Mouse (Mus musculus): ENCODE results near the gene Gm21836.
"Not testable (repeated sequence)": the region's sequence is repeated elsewhere in the genome, so short reads cannot be mapped to it uniquely, and the experiment has no call there.

Gm21836 gene

GRCm38 (mm10) chr9:124493693-124494092 lies at the start of gene Gm21836:
TSS of gene Gm21836 (minus strand) at chr9:124493793.
- DNase-seq (ENCODE audit: low spot score in 2 of 2) = not testable (repeated sequence)

GRCm38 (mm10) chr9:124480361-124480980 lies 13.1 kb downstream of the Gm21836 start:
- peak in 1 of 2 experiments; percentile 7 for DNase-seq (ENCODE audit: low spot score in 2 of 2)

- DNase-seq (ENCODE audit: low spot score in 2 of 2) = no peak
Measured at GRCm38 (mm10) chr9:124478081-124478480, 15.5 kb downstream of the Gm21836 start.

- no peak for DNase-seq (ENCODE audit: low spot score in 2 of 2)
Measured at GRCm38 (mm10) chr9:124476096-124476902, 17.3 kb downstream of the Gm21836 start, which contains the start of gene Ppp2r3d. TSS of gene Ppp2r3d (minus strand) at chr9:124476898.

GRCm38 (mm10) chr9:124475689-124476088 lies 17.9 kb downstream of the Gm21836 start:
- DNase-seq (ENCODE audit: low spot score in 2 of 2) = no peak

GRCm38 (mm10) chr9:124456572-124456971 lies 37.0 kb downstream of the Gm21836 start:
- peak; percentile 39 to 61 for DNase-seq (ENCODE audit: low spot score in 2 of 2)

Measured in urinary bladder, adult 18-20 months (tissue).